Mouse (Mus musculus) cerebellum, adult 9-10 months (tissue): ENCODE data around the gene Ccl9.

ENCODE experiments used
- DNase-seq: peaks from one replicate; pipeline ENCODE4 v3.0.0; 2022

Ccl9 gene

DNA sequence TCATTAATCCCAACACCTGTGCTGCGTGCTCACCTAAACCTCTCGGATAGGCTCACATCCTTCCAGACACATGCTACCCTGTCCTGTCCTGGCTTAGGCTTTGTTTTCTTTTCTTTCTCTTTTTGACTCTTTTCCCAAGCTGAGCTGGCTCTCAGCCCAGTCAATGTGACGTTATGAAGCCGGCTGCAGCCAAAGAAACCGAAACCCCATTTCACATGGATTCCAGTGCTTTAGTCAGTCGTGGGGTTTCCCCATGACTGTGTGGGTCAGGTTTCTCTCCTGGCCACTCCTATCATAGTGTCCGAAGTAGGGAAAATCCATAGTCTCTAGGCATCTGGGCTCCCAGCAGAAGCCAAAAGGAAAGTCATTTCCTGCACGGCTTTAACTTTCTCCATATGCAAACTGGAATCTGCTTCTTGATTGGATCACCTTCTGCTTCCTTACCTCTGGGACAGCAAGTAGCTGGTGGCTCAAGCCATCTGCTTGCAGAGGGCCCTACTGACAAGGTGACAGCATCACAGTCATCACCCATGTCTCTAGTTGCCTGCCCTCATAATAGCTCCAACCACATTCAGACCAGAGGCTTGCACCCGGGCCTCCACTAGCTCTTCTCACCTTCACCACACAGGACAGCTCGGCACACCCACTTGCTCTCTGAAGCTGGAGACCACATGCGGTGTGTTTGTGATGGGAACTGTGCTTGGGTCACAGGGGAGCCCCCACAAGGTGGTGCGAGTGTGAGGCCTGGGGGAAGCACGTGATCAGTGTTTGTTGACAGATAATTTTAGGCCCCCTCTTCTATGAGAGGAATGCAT is 43.6 kb downstream of the Ccl9 start:
- peak; percentile 29 for DNase-seq

DNA sequence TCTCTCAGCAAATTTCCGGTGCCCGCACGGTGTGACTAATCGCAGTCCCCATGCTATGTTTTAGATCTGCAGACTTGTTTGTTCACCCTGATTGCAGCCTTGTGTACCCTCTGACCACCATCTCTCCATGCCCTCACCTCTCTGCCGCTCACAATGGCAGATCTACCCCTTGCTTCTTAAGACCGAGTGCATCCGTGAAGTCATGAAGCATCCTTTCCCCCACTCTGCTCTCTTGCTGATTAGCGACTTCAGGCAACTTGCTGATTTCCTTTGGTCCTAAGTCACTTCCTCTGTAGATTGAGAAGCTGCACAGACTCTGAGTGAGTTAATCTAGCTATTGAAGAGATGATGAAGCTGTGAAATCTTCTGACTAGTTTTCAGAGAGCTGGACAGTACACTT is 44.3 kb downstream of the Ccl9 start:
- DNase-seq = no peak

DNA sequence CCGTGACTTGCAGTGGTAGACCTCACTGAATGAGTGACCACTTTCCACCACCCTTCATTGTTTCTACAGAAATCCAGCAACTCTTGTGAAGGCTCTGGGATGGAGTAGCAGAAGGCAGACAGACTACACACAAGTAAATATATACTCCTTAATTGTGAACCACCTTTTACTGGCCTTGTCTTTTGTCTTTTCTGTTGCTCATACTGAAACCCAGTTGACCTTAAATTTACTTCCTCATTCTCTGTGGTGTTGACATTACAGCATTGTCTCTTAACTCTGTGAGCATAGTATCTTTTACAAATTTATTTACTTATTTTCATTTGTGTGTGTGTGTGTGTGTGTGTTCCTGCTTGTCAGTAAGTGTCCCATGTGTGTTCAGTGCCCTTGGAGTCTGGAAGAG is 45.2 kb downstream of the Ccl9 start:
- DNase-seq = no peak

DNA sequence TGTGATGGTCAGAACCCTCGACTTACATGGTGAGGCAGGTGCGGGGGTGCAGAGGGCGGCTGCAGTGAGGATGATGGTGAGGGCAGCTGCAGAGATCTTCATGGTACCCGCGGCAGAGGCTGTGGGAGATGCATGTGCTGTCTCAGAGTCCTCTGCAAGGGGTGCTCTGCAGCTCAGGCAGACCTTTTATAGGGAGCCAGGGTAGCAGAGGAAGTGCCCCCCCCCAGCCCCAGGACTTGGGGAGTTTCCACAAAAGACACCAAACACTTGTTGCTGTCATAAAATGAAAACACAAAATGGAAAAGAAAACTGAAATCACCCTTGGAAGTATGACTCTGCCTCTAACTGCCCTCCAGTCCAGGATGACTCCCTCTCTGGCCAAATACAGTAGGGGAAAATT is 48.1 kb downstream of the Ccl9 start, which contains the start of gene Ccl5:
TSS of gene Ccl5 (minus strand) at position 159 of the 400 bp plus-strand sequence.
- no peak for DNase-seq

DNA sequence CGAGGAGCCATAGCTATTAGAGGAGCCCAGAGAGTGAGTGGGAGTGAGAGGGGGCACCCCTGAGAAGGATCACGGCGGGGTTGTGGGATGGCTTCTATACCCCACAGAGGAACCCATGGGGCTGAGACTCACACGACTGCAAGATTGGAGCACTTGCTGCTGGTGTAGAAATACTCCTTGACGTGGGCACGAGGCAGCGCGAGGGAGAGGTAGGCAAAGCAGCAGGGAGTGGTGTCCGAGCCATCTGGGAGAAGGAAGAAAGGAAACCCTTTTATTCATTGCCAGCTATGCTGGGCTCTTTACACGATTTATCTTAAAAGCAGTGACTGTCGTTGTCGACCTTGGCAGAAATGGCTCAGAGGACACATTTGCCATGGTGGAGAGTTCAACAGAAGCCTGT is 49.4 kb downstream of the Ccl9 start:
- DNase-seq = no peak
